Mouse (Mus musculus): ENCODE measurements around the gene Klf2.
A peak's percentile ranks its signal among the peaks of the same experiment; 100 is the strongest.

Gene Klf2

GRCm38 (mm10) chr8:72331631-72332030, 12.8 kb downstream of the Klf2 start:
- peak; percentile 76 to 89 for DNase-seq (ENCODE audit: inconsistent age in 2 of 2, low spot score in 1 of 2)

- peak in 1 of 2 experiments; percentile 49 for DNase-seq (ENCODE audit: inconsistent age in 2 of 2, low spot score in 1 of 2)
Observed at GRCm38 (mm10) chr8:72333429-72334143, 14.8 kb downstream of the Klf2 start.

GRCm38 (mm10) chr8:72334144-72334641, 15.4 kb downstream of the Klf2 start:
- DNase-seq (ENCODE audit: inconsistent age in 2 of 2, low spot score in 1 of 2), result peak in 1 of 2 experiments; percentile 72

- peak in 1 of 2 experiments; percentile 56 for DNase-seq (ENCODE audit: inconsistent age in 2 of 2, low spot score in 1 of 2)
Observed at GRCm38 (mm10) chr8:72336273-72336672, 17.4 kb downstream of the Klf2 start.

- peak in 1 of 2 experiments; percentile 61 for DNase-seq (ENCODE audit: inconsistent age in 2 of 2, low spot score in 1 of 2)
Observed at GRCm38 (mm10) chr8:72337034-72337433, 18.2 kb downstream of the Klf2 start.

GRCm38 (mm10) chr8:72342556-72343300, 23.9 kb downstream of the Klf2 start:
- DNase-seq (ENCODE audit: inconsistent age in 2 of 2, low spot score in 1 of 2), result no peak

GRCm38 (mm10) chr8:72343725-72344124, 24.9 kb downstream of the Klf2 start:
- DNase-seq (ENCODE audit: inconsistent age in 2 of 2, low spot score in 1 of 2), result no peak

- DNase-seq (ENCODE audit: inconsistent age in 2 of 2, low spot score in 1 of 2), result no peak
Observed at GRCm38 (mm10) chr8:72347553-72347952, 28.7 kb downstream of the Klf2 start.

- DNase-seq (ENCODE audit: inconsistent age in 2 of 2, low spot score in 1 of 2), result no peak
Observed at GRCm38 (mm10) chr8:72348114-72348513, 29.3 kb downstream of the Klf2 start.

- no peak for DNase-seq (ENCODE audit: inconsistent age in 2 of 2, low spot score in 1 of 2)
Observed at GRCm38 (mm10) chr8:72348956-72349355, 30.1 kb downstream of the Klf2 start.

GRCm38 (mm10) chr8:72349838-72350237, 31.0 kb downstream of the Klf2 start:
- DNase-seq (ENCODE audit: inconsistent age in 2 of 2, low spot score in 1 of 2), result no peak

GRCm38 (mm10) chr8:72350727-72351126, 31.9 kb downstream of the Klf2 start:
- DNase-seq (ENCODE audit: inconsistent age in 2 of 2, low spot score in 1 of 2), result no peak

- no peak for DNase-seq (ENCODE audit: inconsistent age in 2 of 2, low spot score in 1 of 2)
Observed at GRCm38 (mm10) chr8:72351405-72352005, 32.7 kb downstream of the Klf2 start.

GRCm38 (mm10) chr8:72352951-72353699, 34.3 kb downstream of the Klf2 start:
- no peak for DNase-seq (ENCODE audit: inconsistent age in 2 of 2, low spot score in 1 of 2)

GRCm38 (mm10) chr8:72353700-72354045, 34.8 kb downstream of the Klf2 start:
- no peak for DNase-seq (ENCODE audit: inconsistent age in 2 of 2, low spot score in 1 of 2)

- peak in 1 of 2 experiments; percentile 66 for DNase-seq (ENCODE audit: inconsistent age in 2 of 2, low spot score in 1 of 2)
Observed at GRCm38 (mm10) chr8:72354272-72354671, 35.4 kb downstream of the Klf2 start.

GRCm38 (mm10) chr8:72356593-72356992, 37.8 kb downstream of the Klf2 start:
- DNase-seq (ENCODE audit: inconsistent age in 2 of 2, low spot score in 1 of 2), result no peak

- DNase-seq (ENCODE audit: inconsistent age in 2 of 2, low spot score in 1 of 2), result no peak
Observed at GRCm38 (mm10) chr8:72360162-72360561, 41.3 kb downstream of the Klf2 start.

GRCm38 (mm10) chr8:72362754-72363153, 43.9 kb downstream of the Klf2 start:
- DNase-seq (ENCODE audit: inconsistent age in 2 of 2, low spot score in 1 of 2), result no peak

- peak; percentile 47 to 70 for DNase-seq (ENCODE audit: inconsistent age in 2 of 2, low spot score in 1 of 2)
Observed at GRCm38 (mm10) chr8:72363457-72363856, 44.6 kb downstream of the Klf2 start.

- DNase-seq (ENCODE audit: inconsistent age in 2 of 2, low spot score in 1 of 2), result peak in 1 of 2 experiments; percentile 26
Observed at GRCm38 (mm10) chr8:72365016-72365415, 46.2 kb downstream of the Klf2 start.

Measured in adrenal gland, adult (tissue).